Mouse (Mus musculus): ENCODE measurements around the gene Lcn9. TPM values are rescaled to one million over a fixed set of nuclear protein-coding genes. Genes with fewer than 3 reads are reported as not detected.

Lcn9 gene
- not detected in 2 replicates for polyA plus RNA-seq (2015; fragmentation: Nextera tagmentation; extraction: Ambion mirVana)

DNA sequence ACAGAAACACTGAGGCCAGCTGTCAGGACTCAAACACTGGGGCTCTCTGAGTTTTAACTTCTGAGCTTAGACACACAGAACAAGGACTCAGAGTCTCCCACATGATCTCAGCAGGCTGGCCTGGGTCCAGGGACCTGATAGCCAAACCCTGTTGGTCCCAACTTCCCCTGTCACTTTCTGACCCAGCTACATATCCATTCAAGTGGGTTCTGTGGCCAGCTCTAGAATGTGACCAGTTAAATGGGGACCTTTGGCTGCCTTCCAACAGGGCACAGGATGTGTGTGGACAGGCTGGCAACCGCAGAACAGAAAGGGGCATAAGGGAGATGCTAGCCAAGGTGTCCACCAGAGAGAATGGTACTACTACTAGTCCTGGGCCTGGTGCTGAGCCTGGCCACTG is at the start of gene Lcn9:
TSS of gene Lcn9 (plus strand) at position 348 of the 400 bp plus-strand sequence.
- H3K27me3 ChIP-seq (replicated peaks; ENCODE audit: control insufficient read depth, insufficient read depth, low read length) = no peaks in the 10 kb centered on the region
- H3K9me3 ChIP-seq (ENCODE audit: control insufficient read depth) = no peaks in the 10 kb centered on the region
- H3K27ac ChIP-seq (ENCODE audit: low read depth, low read length) = no peak within 1 kb of the TSS
- H3K36me3 ChIP-seq (ENCODE audit: control insufficient read depth, insufficient read depth) = no peaks in the 10 kb centered on the region
- no peak for TF ChIP-seq CTCF (IDR thresholded peaks at IDR 0.05; ENCODE audit: low read depth)
- H3K9ac ChIP-seq (ENCODE audit: low read depth, low read length) = no peak within 1 kb of the TSS
- no peak for ATAC-seq
- 83% methylated on average over 1 of the region's 1 CpGs for WGBS
- no peaks in the 10 kb centered on the region for H3K4me1 ChIP-seq (replicated peaks; ENCODE audit: control insufficient read depth, insufficient read depth, low read length)
- no peak within 1 kb of the TSS for H3K4me3 ChIP-seq (ENCODE audit: low read depth, low read length)
- H3K4me2 ChIP-seq (replicated peaks; ENCODE audit: low read depth) = no peak within 1 kb of the TSS

DNA sequence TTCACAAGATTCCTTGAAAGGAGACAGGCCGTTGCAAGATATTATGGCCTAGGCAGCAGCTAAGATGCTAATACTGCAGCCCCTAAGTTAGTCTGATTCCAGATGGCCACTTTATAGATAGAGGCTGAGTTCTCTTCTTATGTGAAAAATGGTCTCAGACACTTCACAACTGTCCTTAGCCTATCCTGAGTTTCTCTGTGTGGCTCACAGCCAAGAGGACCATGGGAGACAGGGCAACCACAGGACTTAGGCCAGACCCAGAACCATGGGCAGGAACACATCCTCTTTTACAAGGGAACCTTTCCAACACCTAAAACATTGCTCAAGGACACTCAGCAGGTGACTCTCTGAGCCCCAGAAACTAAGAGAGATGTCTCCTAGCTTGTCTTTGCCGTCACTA is 49.4 kb upstream of the Lcn9 start:
- no peak for TF ChIP-seq CTCF (IDR thresholded peaks at IDR 0.05; ENCODE audit: low read depth)
- no peaks in the 10 kb centered on the region for H3K9me3 ChIP-seq (ENCODE audit: control insufficient read depth)
- no peaks in the 10 kb centered on the region for H3K4me1 ChIP-seq (replicated peaks; ENCODE audit: control insufficient read depth, insufficient read depth, low read length)
- no peak overlapping the region for H3K27ac ChIP-seq (ENCODE audit: low read depth, low read length)
- no peak overlapping the region for H3K9ac ChIP-seq (ENCODE audit: low read depth, low read length)
- no peaks in the 10 kb centered on the region for H3K36me3 ChIP-seq (ENCODE audit: control insufficient read depth, insufficient read depth)
- no peak overlapping the region for H3K4me2 ChIP-seq (replicated peaks; ENCODE audit: low read depth)
- no peak overlapping the region for H3K4me3 ChIP-seq (ENCODE audit: low read depth, low read length)
- 88% methylated on average over 2 of the region's 2 CpGs for WGBS
- H3K27me3 ChIP-seq (replicated peaks; ENCODE audit: control insufficient read depth, insufficient read depth, low read length) = no peaks in the 10 kb centered on the region
- ATAC-seq = no peak

DNA sequence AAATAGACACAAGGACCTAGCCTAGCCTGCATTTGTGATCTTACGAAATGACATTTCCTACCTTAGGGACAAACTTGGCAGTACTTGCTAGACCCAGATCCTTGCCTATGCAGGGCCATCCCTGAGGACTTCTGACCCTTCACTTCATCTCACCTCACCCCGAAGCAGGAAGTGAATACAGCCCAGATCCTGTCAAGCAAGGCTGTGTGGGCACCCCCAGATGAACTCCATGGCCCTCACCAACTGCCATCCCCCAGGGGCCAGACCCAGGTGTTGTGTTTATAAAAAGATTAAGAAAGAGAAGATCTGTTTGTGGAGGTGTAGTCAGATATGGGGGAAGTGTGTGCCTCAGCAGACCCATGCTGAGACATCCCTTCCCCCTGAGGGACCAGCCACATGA is 48.3 kb upstream of the Lcn9 start:
- Histone ChIP-seq H3K27ac (ENCODE audit: low read depth, low read length) (no peak overlapping the region), H3K36me3 (ENCODE audit: control insufficient read depth, insufficient read depth) (no peaks in the 10 kb centered on the region), H3K4me3 (ENCODE audit: low read depth, low read length) (no peak overlapping the region), H3K4me2 (replicated peaks; ENCODE audit: low read depth) (no peak overlapping the region), H3K4me1 (replicated peaks; ENCODE audit: control insufficient read depth, insufficient read depth, low read length) (no peaks in the 10 kb centered on the region), H3K9ac (ENCODE audit: low read depth, low read length) (no peak overlapping the region), H3K9me3 (ENCODE audit: control insufficient read depth) (no peaks in the 10 kb centered on the region), H3K27me3 (replicated peaks; ENCODE audit: control insufficient read depth, insufficient read depth, low read length) (no peaks in the 10 kb centered on the region)
- no peak for ATAC-seq
- no peak for TF ChIP-seq CTCF (IDR thresholded peaks at IDR 0.05; ENCODE audit: low read depth)
- 60% methylated on average over 2 of the region's 2 CpGs for WGBS

DNA sequence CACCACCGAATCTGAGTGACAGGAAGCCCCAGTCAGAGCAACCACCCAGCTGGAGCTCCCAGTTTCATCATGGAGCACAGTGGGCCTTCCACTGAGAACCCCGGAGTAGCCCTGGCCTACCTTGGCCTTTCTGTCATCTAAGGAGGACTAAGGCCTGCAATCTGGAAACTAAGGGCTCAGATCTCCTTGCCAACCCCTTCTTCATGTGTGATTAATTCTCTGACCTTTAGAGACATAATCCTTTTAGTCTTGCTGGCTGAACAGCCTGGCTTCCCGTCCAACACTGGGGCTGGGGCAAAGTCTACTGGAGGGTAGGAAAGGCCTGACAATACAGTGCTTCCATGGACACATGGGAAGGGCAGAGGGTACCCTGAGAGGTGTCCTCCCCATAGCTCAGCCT is 47.0 kb upstream of the Lcn9 start:
- no peak overlapping the region for H3K4me3 ChIP-seq (ENCODE audit: low read depth, low read length)
- H3K27ac ChIP-seq (ENCODE audit: low read depth, low read length) = no peak overlapping the region
- no peaks in the 10 kb centered on the region for H3K4me1 ChIP-seq (replicated peaks; ENCODE audit: control insufficient read depth, insufficient read depth, low read length)
- H3K27me3 ChIP-seq (replicated peaks; ENCODE audit: control insufficient read depth, insufficient read depth, low read length) = no peaks in the 10 kb centered on the region
- H3K9ac ChIP-seq (ENCODE audit: low read depth, low read length) = no peak overlapping the region
- no peak for ATAC-seq
- H3K36me3 ChIP-seq (ENCODE audit: control insufficient read depth, insufficient read depth) = no peaks in the 10 kb centered on the region
- no peaks in the 10 kb centered on the region for H3K9me3 ChIP-seq (ENCODE audit: control insufficient read depth)
- TF ChIP-seq CTCF (IDR thresholded peaks at IDR 0.05; ENCODE audit: low read depth) = no peak
- no peak overlapping the region for H3K4me2 ChIP-seq (replicated peaks; ENCODE audit: low read depth)
- WGBS = 73% methylated on average over 3 of the region's 3 CpGs

DNA sequence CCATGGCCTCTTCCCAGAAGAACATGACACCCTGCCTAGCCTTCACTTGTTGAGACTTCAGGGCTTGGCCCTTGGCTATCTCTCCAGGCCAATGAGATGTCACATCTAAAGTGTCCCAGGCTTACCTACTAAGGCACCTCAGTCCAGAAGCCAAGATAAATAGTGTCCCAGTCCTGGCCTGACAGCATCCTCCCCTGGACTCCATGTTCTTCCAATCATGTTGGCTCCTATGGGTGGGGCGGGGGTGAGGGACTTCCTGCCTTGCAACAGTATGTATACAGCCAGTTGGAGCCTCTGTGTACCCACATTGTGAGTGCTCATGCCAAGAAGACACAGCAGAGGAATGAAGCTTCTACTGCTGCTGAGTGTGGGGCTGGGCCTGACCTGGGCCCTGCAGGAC is 46.2 kb upstream of the Lcn9 start, which contains the start of gene Lcn11:
TSS of gene Lcn11 (plus strand) at position 301 of the 400 bp plus-strand sequence.
- Histone ChIP-seq H3K27ac (ENCODE audit: low read depth, low read length) (no peak within 1 kb of the TSS), H3K36me3 (ENCODE audit: control insufficient read depth, insufficient read depth) (no peaks in the 10 kb centered on the region), H3K4me3 (ENCODE audit: low read depth, low read length) (no peak within 1 kb of the TSS), H3K4me1 (replicated peaks; ENCODE audit: control insufficient read depth, insufficient read depth, low read length) (no peaks in the 10 kb centered on the region), H3K27me3 (replicated peaks; ENCODE audit: control insufficient read depth, insufficient read depth, low read length) (no peaks in the 10 kb centered on the region), H3K9me3 (ENCODE audit: control insufficient read depth) (no peaks in the 10 kb centered on the region), H3K4me2 (replicated peaks; ENCODE audit: low read depth) (no peak within 1 kb of the TSS), H3K9ac (ENCODE audit: low read depth, low read length) (no peak within 1 kb of the TSS)
- no peak for ATAC-seq
- WGBS = 81% methylated on average over 1 of the region's 1 CpGs
- no peak for TF ChIP-seq CTCF (IDR thresholded peaks at IDR 0.05; ENCODE audit: low read depth)

DNA sequence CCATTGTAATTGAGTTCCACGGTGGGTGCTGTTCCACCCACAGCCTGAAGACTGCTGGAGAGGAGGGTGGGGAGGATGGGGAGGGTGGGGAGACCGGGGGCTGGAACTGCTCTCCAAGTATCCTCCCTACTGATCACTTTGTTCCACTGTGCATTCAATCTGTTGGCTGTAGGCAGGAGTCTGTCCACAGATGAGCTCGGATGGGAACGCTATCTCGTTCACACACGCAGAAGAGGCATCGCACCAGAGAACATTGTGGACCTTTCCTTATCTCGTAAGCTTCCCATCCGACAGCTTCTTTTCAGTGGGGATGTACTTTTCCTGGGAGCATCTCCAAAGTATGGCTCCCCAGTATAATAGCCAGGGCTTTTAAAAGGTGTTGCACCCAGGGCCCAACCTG is 43.9 kb upstream of the Lcn9 start:
- H3K9me3 ChIP-seq (ENCODE audit: control insufficient read depth) = no peaks in the 10 kb centered on the region
- TF ChIP-seq CTCF (IDR thresholded peaks at IDR 0.05; ENCODE audit: low read depth) = no peak
- 84% methylated on average over 9 of the region's 9 CpGs for WGBS
- no peaks in the 10 kb centered on the region for H3K4me1 ChIP-seq (replicated peaks; ENCODE audit: control insufficient read depth, insufficient read depth, low read length)
- no peaks in the 10 kb centered on the region for H3K27me3 ChIP-seq (replicated peaks; ENCODE audit: control insufficient read depth, insufficient read depth, low read length)
- ATAC-seq = no peak
- H3K36me3 ChIP-seq (ENCODE audit: control insufficient read depth, insufficient read depth) = no peaks in the 10 kb centered on the region
- H3K4me2 ChIP-seq (replicated peaks; ENCODE audit: low read depth) = no peak overlapping the region
- H3K4me3 ChIP-seq (ENCODE audit: low read depth, low read length) = no peak overlapping the region
- no peak overlapping the region for H3K27ac ChIP-seq (ENCODE audit: low read depth, low read length)
- no peak overlapping the region for H3K9ac ChIP-seq (ENCODE audit: low read depth, low read length)

DNA sequence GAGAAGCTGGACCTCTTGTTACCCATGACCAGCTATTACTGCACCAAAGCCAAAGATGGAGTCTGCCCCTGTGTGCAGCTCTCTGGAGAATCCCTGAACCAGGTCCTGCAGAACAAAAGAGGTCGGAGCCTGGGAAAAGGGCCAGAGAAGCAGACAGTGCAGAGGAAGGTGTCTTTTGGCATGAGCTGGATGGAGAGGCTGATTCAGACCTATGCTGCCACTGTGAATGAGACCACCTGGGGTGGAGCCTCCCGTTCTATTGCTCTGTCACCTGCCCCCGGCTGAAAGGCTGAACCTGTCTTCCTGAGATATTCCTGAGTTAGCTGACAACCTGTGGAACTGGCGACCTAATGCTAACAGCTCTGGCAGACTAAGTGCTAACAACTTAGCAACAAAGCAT is 42.0 kb upstream of the Lcn9 start:
- Histone ChIP-seq H3K27me3 (replicated peaks; ENCODE audit: control insufficient read depth, insufficient read depth, low read length) (no peaks in the 10 kb centered on the region), H3K27ac (ENCODE audit: low read depth, low read length) (no peak overlapping the region), H3K4me1 (replicated peaks; ENCODE audit: control insufficient read depth, insufficient read depth, low read length) (no peaks in the 10 kb centered on the region), H3K36me3 (ENCODE audit: control insufficient read depth, insufficient read depth) (no peaks in the 10 kb centered on the region), H3K4me3 (ENCODE audit: low read depth, low read length) (no peak overlapping the region), H3K9me3 (ENCODE audit: control insufficient read depth) (no peaks in the 10 kb centered on the region), H3K4me2 (replicated peaks; ENCODE audit: low read depth) (no peak overlapping the region), H3K9ac (ENCODE audit: low read depth, low read length) (no peak overlapping the region)
- TF ChIP-seq CTCF (IDR thresholded peaks at IDR 0.05; ENCODE audit: low read depth) = no peak
- ATAC-seq = no peak
- 41% methylated on average over 4 of the region's 4 CpGs for WGBS

Measured in intestine, postnatal 0 days (tissue).